Mouse (Mus musculus): ENCODE measurements around the gene Rad21l. TPM values are rescaled to one million over a fixed set of nuclear protein-coding genes. Genes with fewer than 3 reads are reported as not detected.

Gene Rad21l
- total and polyA plus RNA-seq, 2 experiments from 2014 or later, result not detected

DNA sequence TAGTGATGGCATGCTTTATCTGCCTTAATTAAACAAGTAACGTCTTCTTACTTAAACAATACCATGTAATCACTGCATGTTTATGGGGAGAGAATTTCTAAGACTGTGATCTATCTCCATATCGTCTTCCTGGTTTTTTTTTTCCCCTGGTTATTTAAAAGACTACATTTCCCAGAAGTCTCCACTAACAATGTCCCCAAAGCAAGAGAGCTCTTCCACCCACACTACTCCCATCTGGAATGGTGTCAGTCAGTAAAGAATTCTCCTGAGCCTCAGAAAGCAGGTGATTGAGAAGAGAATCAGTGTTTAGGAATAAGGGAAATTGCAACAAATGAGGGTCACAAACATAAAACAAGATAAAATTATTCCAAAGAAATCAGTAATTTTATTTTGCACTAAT, 33.4 kb downstream of the Rad21l start:
- DNase-seq (ENCODE audit: low spot score) (no peak), ATAC-seq (ENCODE audit: insufficient read depth, low read depth) (no peak)
- Histone ChIP-seq H3K9me3 (replicated peaks; ENCODE audit: control insufficient read depth, low read length) (no peaks in the 10 kb centered on the region), H3K27me3 (ENCODE audit: control insufficient read depth, insufficient read depth, low read length) (peaks cover 39% of the 10 kb centered on the region), H3K4me2 (ENCODE audit: low read depth, low read length) (no peak overlapping the region), H3K4me1 (ENCODE audit: control insufficient read depth, insufficient read depth) (no peaks in the 10 kb centered on the region), H3K4me3 (ENCODE audit: low read depth, low read length) (no peak overlapping the region), H3K36me3 (replicated peaks; ENCODE audit: control insufficient read depth, insufficient read depth, low read length) (no peaks in the 10 kb centered on the region), H3K27ac (ENCODE audit: low read depth) (no peak overlapping the region), H3K9ac (replicated peaks; ENCODE audit: low read depth, low read length) (no peak overlapping the region)
- 36% methylated on average over 2 of the region's 2 CpGs for WGBS
- TF ChIP-seq CTCF (IDR thresholded peaks at IDR 0.05; ENCODE audit: low read depth) (no peak), EP300 (IDR thresholded peaks at IDR 0.05; ENCODE audit: low read depth) (no peak)

DNA sequence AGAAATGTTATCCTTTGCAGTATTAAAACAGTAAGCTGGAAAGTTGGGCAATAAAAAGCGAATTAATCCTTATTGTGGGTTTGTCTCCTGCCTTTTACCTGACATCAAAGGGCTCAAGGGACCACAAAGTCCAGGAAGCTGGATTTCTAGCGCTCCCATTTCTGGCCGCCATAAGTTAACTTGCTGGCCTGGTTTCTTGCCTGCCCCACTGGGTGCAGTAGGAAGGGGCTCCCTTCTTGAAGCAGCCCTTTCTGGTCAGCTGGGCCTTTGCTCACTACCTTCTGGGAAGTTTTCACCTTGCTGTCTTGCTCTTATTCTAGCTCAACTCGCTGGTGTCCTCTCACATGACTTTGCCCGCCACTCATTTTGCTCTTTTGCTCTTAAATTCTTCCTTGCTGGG, 35.4 kb downstream of the Rad21l start:
- Histone ChIP-seq H3K4me1 (ENCODE audit: control insufficient read depth, insufficient read depth) (no peaks in the 10 kb centered on the region), H3K4me2 (ENCODE audit: low read depth, low read length) (no peak overlapping the region), H3K27me3 (ENCODE audit: control insufficient read depth, insufficient read depth, low read length) (peaks cover 39% of the 10 kb centered on the region), H3K36me3 (replicated peaks; ENCODE audit: control insufficient read depth, insufficient read depth, low read length) (no peaks in the 10 kb centered on the region), H3K9ac (replicated peaks; ENCODE audit: low read depth, low read length) (no peak overlapping the region), H3K27ac (ENCODE audit: low read depth) (no peak overlapping the region), H3K9me3 (replicated peaks; ENCODE audit: control insufficient read depth, low read length) (no peaks in the 10 kb centered on the region), H3K4me3 (ENCODE audit: low read depth, low read length) (no peak overlapping the region)
- ATAC-seq (ENCODE audit: insufficient read depth, low read depth), result no peak
- WGBS, result 66% methylated on average over 5 of the region's 5 CpGs
- DNase-seq (ENCODE audit: low spot score), result no peak
- TF ChIP-seq CTCF (IDR thresholded peaks at IDR 0.05; ENCODE audit: low read depth) (no peak), EP300 (IDR thresholded peaks at IDR 0.05; ENCODE audit: low read depth) (no peak)

DNA sequence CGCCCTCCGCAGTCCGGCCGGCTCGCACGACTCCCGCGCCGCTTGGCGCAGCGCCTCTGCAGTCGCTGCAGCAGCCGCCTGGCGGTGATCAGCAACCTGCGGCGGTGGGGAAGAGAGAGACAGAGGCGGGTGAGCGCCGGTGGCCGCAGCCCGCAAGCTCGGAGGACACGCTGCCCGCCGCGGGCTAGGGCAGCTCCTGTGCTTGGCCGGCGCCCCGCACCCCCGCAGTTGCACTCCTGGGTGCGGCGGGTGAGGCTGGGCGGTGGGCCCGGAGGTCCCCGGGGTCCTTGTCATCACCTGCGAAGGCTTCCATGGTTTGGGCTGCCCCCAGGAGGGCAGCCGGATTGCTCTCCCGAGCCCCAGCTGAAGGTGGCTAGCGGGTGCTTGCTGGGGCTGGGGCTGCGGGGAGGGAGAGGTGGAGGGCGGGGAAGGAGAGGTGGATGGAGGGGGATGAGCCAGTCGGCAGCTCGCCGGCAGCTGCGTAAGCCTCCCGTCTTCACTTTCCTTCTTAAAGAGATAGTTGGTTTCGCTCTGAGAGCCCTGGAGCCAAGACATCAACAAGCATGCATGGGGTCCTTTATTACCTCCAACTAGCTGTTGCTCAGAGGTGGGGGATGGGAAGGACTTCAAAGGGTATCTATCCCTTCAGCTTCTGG, 36.0 kb downstream of the Rad21l start, which contains the start of gene Snph:
Gene Snph (minus strand): TSS at position 435 of the 656 bp plus-strand sequence.
- 0% methylated on average over 37 of the region's 47 CpGs for WGBS
- peak; percentile 66 for ATAC-seq (ENCODE audit: insufficient read depth, low read depth)
- H3K9ac ChIP-seq (replicated peaks; ENCODE audit: low read depth, low read length), result peak within 1 kb of the TSS; percentile 9
- no peaks in the 10 kb centered on the region for H3K4me1 ChIP-seq (ENCODE audit: control insufficient read depth, insufficient read depth)
- no peaks in the 10 kb centered on the region for H3K9me3 ChIP-seq (replicated peaks; ENCODE audit: control insufficient read depth, low read length)
- peak within 1 kb of the TSS; percentile 90 for H3K4me2 ChIP-seq (ENCODE audit: low read depth, low read length)
- no peak within 1 kb of the TSS for H3K27ac ChIP-seq (ENCODE audit: low read depth)
- no peak for TF ChIP-seq EP300 (IDR thresholded peaks at IDR 0.05; ENCODE audit: low read depth)
- TF ChIP-seq CTCF (IDR thresholded peaks at IDR 0.05; ENCODE audit: low read depth), result peak; percentile 42
- no peaks in the 10 kb centered on the region for H3K36me3 ChIP-seq (replicated peaks; ENCODE audit: control insufficient read depth, insufficient read depth, low read length)
- H3K4me3 ChIP-seq (ENCODE audit: low read depth, low read length), result peak within 1 kb of the TSS; percentile 61
- peaks cover 39% of the 10 kb centered on the region for H3K27me3 ChIP-seq (ENCODE audit: control insufficient read depth, insufficient read depth, low read length)
- peak; percentile 49 for DNase-seq (ENCODE audit: low spot score)

DNA sequence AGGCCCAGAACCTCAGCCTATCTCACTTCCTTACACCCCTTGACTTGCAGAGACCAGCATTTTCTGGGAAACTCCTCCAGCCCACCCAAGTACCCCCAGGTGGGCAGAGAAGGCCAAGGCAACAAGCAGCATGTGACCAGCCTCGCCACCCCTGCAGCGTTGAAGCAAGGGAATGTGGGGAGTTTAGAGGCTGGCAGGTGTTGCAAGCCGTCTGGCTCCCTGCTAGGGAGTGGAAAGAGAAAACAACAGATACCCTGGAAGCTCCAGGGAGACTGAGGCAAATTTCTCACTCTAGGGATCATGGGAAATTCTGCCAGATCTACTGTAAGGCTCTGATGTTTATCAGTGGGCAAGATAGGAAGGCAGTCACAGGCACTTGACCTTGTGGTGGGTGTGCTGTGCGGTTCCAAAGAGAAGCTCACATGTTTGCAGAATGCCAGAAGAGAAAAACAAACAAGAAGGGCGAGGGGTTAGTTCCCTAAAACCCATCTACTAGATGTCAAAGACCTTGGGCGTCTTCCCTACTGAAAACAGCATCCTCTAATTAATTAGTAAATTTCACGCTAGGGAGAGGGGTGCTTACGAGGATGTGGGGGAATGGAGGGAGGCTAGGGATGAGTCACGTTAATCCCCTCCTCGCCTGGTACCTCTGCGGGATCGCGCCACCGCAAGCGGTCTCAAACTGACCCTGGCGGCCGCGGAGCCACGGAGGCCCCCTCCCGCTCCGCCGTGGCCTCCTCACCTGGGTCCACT, 36.8 kb downstream of the Rad21l start:
- no peak overlapping the region for H3K27ac ChIP-seq (ENCODE audit: low read depth)
- H3K4me2 ChIP-seq (ENCODE audit: low read depth, low read length), result peak overlapping the region; percentile 90
- whole genome bisulfite sequencing, result 8% methylated on average over 21 of the region's 22 CpGs
- H3K27me3 ChIP-seq (ENCODE audit: control insufficient read depth, insufficient read depth, low read length), result peaks cover 39% of the 10 kb centered on the region
- peak overlapping the region; percentile 61 for H3K4me3 ChIP-seq (ENCODE audit: low read depth, low read length)
- peak overlapping the region; percentile 9 for H3K9ac ChIP-seq (replicated peaks; ENCODE audit: low read depth, low read length)
- no peak for ATAC-seq (ENCODE audit: insufficient read depth, low read depth)
- DNase-seq (ENCODE audit: low spot score), result no peak
- H3K36me3 ChIP-seq (replicated peaks; ENCODE audit: control insufficient read depth, insufficient read depth, low read length), result no peaks in the 10 kb centered on the region
- TF ChIP-seq EP300 (IDR thresholded peaks at IDR 0.05; ENCODE audit: low read depth) (no peak), CTCF (IDR thresholded peaks at IDR 0.05; ENCODE audit: low read depth) (no peak)
- no peaks in the 10 kb centered on the region for H3K4me1 ChIP-seq (ENCODE audit: control insufficient read depth, insufficient read depth)
- H3K9me3 ChIP-seq (replicated peaks; ENCODE audit: control insufficient read depth, low read length), result no peaks in the 10 kb centered on the region

DNA sequence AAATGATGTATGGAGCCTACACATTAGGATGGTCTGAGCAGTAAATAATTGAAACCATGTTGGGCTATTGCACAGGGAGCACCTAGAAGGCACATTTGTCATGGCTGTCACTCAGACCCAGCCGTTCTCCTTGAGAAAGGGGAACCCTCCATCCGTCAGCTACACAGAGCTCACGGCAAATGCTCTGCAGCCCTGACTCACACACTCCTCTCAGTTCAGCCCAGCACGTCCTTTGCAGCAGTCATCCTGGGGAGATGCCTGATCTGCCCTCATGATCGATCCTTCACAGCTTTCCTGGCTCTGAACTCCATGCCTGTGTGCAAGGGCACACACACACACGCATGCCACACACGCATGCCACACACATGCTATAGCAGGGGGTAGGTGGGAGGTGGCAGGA, 39.0 kb downstream of the Rad21l start:
- 67% methylated on average over 7 of the region's 7 CpGs for WGBS
- DNase-seq (ENCODE audit: low spot score) (no peak), ATAC-seq (ENCODE audit: insufficient read depth, low read depth) (no peak)
- Histone ChIP-seq H3K4me3 (ENCODE audit: low read depth, low read length) (no peak overlapping the region), H3K4me2 (ENCODE audit: low read depth, low read length) (no peak overlapping the region), H3K9me3 (replicated peaks; ENCODE audit: control insufficient read depth, low read length) (no peaks in the 10 kb centered on the region), H3K27me3 (ENCODE audit: control insufficient read depth, insufficient read depth, low read length) (peaks cover 39% of the 10 kb centered on the region), H3K9ac (replicated peaks; ENCODE audit: low read depth, low read length) (no peak overlapping the region), H3K27ac (ENCODE audit: low read depth) (no peak overlapping the region), H3K4me1 (ENCODE audit: control insufficient read depth, insufficient read depth) (no peaks in the 10 kb centered on the region), H3K36me3 (replicated peaks; ENCODE audit: control insufficient read depth, insufficient read depth, low read length) (no peaks in the 10 kb centered on the region)
- no peak for TF ChIP-seq EP300 (IDR thresholded peaks at IDR 0.05; ENCODE audit: low read depth)
- TF ChIP-seq CTCF (IDR thresholded peaks at IDR 0.05; ENCODE audit: low read depth), result no peak
